Comparison of ENCODE assay signal across 16 mouse cellular contexts in the genomic region with DNA sequence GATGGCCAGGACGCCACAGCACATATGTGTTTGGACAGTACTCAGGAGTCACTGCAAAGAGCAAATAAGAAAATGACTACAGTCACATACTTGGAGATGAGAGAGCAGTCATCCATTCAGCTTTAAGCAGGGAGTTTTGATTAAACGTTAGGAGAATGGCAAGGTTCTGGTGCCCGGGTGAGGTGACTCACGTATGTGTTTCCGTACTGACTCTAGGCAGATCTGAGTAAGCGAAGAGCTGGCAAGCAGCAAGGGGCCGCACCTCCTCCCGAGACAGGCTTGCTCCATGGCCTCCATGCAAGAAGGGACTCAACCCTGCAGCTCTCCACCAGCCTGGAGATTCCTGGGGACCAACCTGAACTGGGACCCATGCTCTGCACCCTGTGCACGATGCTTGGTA. TPM values are rescaled to one million over a fixed set of nuclear protein-coding genes. Genes with fewer than 3 reads are reported as not detected.
A peak's percentile ranks its signal among the peaks of the same experiment; 100 is the strongest.
DNase-seq lines count a peak whose midpoint lies in the region; ATAC-seq and TF ChIP-seq lines count a peak whose summit lies in the region.
"Had no signal": no experiment of that assay in that cellular context is flagged by ENCODE, and none has a peak within 500 bp of the region (broad histone marks: within the 10 kb centered on the region; RNA-seq: fewer than 3 reads in every experiment).

No protein-coding gene starts in this region.

- H3K36me3 ChIP-seq in kidney, adult 2 months (ENCODE audit: control insufficient read depth, insufficient read depth, low read length), result no peaks in the 10 kb centered on the region
- no peaks in the 10 kb centered on the region for H3K36me3 ChIP-seq in stomach, embryonic 16.5 days (ENCODE audit: control insufficient read depth, insufficient read depth, low read length)
- H3K36me3 ChIP-seq: G1E; liver, embryonic 12.5 days had no signal

- POLR2A ChIA-PET in Patski (lab: Charles Lee), result interaction anchor here (1.1 to 1.6 kb wide), 2 partner anchors 18 to 32 kb away, joined by 3 to 8 read pairs; no protein-coding TSS in a partner anchor

- CTCF ChIA-PET in Patski (lab: Charles Lee), result interaction anchor here (0.6 to 1.5 kb wide), 9 partner anchors 10 to 49 kb away, joined by 3 to 4 read pairs (median 3); no protein-coding TSS in a partner anchor

- TF ChIP-seq POLR2A in kidney, adult 2 months (IDR thresholded peaks at IDR 0.05; ENCODE audit: low read depth, low read length), result no peak

- in situ Hi-C loops in Patski (cut with MboI; ENCODE audit: low pct_unique_long_range_greater_than_20kb), result no loop called here

- no peaks in the 10 kb centered on the region for H3K27me3 ChIP-seq in kidney, adult 2 months (replicated peaks; ENCODE audit: control insufficient read depth, insufficient read depth, low read length)
- H3K27me3 ChIP-seq in Patski, result no peaks in the 10 kb centered on the region
- H3K27me3 ChIP-seq in stomach, embryonic 16.5 days (ENCODE audit: control insufficient read depth, insufficient read depth, low read length), result no peaks in the 10 kb centered on the region
- H3K27me3 ChIP-seq: liver, embryonic 12.5 days had no signal

- no peak for DNase-seq in kidney, adult 2 months
- no peak for DNase-seq in kidney, postnatal 14 days
- DNase-seq in Patski (ENCODE audit: low read depth, low spot score), result peak; percentile 58
- DNase-seq in adrenal gland, postnatal 14 days, result peak; percentile 66
- no peak for DNase-seq in cerebellum, adult 11 months
- DNase-seq in layer of hippocampus, adult 11-12 months (ENCODE audit: low spot score), result no peak
- DNase-seq: cerebellum, adult 8-10 months; kidney, adult 18-20 months; lung, adult 2 months; lung, postnatal 36 days; right cerebral cortex, postnatal 25 days; thymus, adult 2 months had no signal

- ATAC-seq in Patski, result peak; percentile 94
- ATAC-seq in stomach, embryonic 16.5 days (ENCODE audit: insufficient read depth, low FRiP score), result 0 out of 2 replicates have a peak, but pooled peaks have one; percentile 14
- ATAC-seq: liver, embryonic 12.5 days; midbrain, embryonic 16.5 days had no signal

- TF ChIP-seq CTCF in kidney, adult 2 months (conservative IDR thresholded peaks at IDR 0.05; ENCODE audit: insufficient read depth, insufficient read length, low read depth, low read length), result no peak
- no peak for TF ChIP-seq CTCF in Patski (IDR thresholded peaks at IDR 0.05)

- H3K9me3 ChIP-seq in stomach, embryonic 16.5 days (replicated peaks; ENCODE audit: control insufficient read depth, low read length), result no peaks in the 10 kb centered on the region
- H3K9me3 ChIP-seq: G1E; liver, embryonic 12.5 days had no signal

- peak overlapping the region; percentile 18; the same call in 1 of the 2 replicates for H3K27ac ChIP-seq in kidney, adult 2 months (ENCODE audit: insufficient read depth, low read depth, low read length)
- H3K27ac ChIP-seq in stomach, embryonic 16.5 days (ENCODE audit: low read length), result no peak overlapping the region
- H3K27ac ChIP-seq: liver, embryonic 12.5 days had no signal

- no peak overlapping the region for H3K9ac ChIP-seq in stomach, embryonic 16.5 days (ENCODE audit: low read length)
- H3K9ac ChIP-seq: liver, embryonic 12.5 days had no signal

- no peak overlapping the region for H3K4me2 ChIP-seq in stomach, embryonic 16.5 days (ENCODE audit: low read depth, low read length)
- H3K4me2 ChIP-seq: liver, embryonic 12.5 days had no signal

- H3K4me3 ChIP-seq in kidney, adult 2 months (ENCODE audit: insufficient read depth, low read depth, low read length), result no peak overlapping the region
- no peak overlapping the region for H3K4me3 ChIP-seq in stomach, embryonic 16.5 days (replicated peaks; ENCODE audit: low read length)
- H3K4me3 ChIP-seq: liver, embryonic 12.5 days had no signal

- 66% methylated on average over 9 of the region's 9 CpGs for WGBS in kidney, adult 2 months
- 69% methylated on average over 9 of the region's 9 CpGs for WGBS in stomach, embryonic 16.5 days

- peaks cover 6% of the 10 kb centered on the region for H3K4me1 ChIP-seq in kidney, adult 2 months (ENCODE audit: control insufficient read depth, insufficient read depth, low read length)
- no peaks in the 10 kb centered on the region; the same call in 1 of the 2 replicates for H3K4me1 ChIP-seq in stomach, embryonic 16.5 days (ENCODE audit: control insufficient read depth, insufficient read depth, low read length)

RNA-seq across cellular contexts. Expression of a gene that starts 32.4 kb away (rescaled TPM):
- 31.1 and 35.3 TPM in 2 replicates for polyA plus RNA-seq in kidney, adult 2 months (2012; rRNA removed)
- 27.0 TPM for polyA plus RNA-seq in Patski (2021)
- total RNA-seq in adrenal gland, postnatal 14 days (2021), result 40.1 and 41.1 TPM in 2 replicates
- polyA plus RNA-seq in stomach, embryonic 16.5 days (2015; fragmentation: Nextera tagmentation; extraction: Ambion mirVana), result 21.3 and 22.0 TPM in 2 replicates

Comparison
In these comparisons a context has a peak if more than half of its experiments do, and no peak if none do; other contexts are left out.
1. DNase-seq: peak in Patski (single experiment) and adrenal gland, postnatal 14 days (single experiment); none in kidney, adult 2 months (single experiment), kidney, postnatal 14 days (single experiment), cerebellum, adult 11 months (single experiment) and layer of hippocampus, adult 11-12 months (single experiment).